Mouse (Mus musculus): ENCODE measurements at regions not wholly inside any gene's neighbourhood (a gene's known extent, or its start where the extent isn't known, plus 50 kb on each side); places are given as distances from the start of the nearest gene placed in this dataset.

DNA sequence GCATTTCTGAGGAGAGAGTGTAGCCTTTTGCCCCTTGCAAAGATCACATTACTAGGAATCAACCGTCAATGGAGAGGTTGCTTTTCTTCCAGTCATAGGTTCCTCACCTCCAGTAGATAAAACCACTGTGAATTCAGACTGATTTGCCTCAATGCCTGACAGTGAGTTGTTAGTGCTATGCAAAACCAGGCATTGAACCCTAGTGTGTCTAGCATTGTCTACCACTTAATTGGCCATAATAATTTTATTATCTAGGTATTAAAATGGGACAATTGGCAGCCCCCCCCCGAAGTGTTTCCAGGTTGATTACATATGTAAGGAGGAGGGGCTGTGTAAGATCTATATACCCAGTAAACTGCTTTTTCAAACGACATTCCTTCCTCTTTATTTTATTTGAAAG is 147.0 kb downstream of the Brms1l start:
- TF ChIP-seq POLR2A (IDR thresholded peaks at IDR 0.05; ENCODE audit: low read depth, low read length) (no peak), CTCF (IDR thresholded peaks at IDR 0.05; ENCODE audit: borderline replicate concordance, insufficient read depth, low read length) (no peak)

All from embryonic fibroblast, embryonic 13.5 days (primary cell).